Mouse (Mus musculus): ENCODE results near the gene Proser3. TPM values are rescaled to one million over a fixed set of nuclear protein-coding genes. Genes with fewer than 3 reads are reported as not detected.

Proser3 gene
- total and polyA plus RNA-seq, 2 experiments from 2014 or later: 2.5 to 7.1 TPM

- DNase-seq (ENCODE audit: low spot score) (no peak), ATAC-seq (ENCODE audit: insufficient read depth, low read depth) (no peak)
- TF ChIP-seq CTCF (IDR thresholded peaks at IDR 0.05; ENCODE audit: low read depth) (no peak), EP300 (IDR thresholded peaks at IDR 0.05; ENCODE audit: low read depth) (no peak)
- Histone ChIP-seq H3K4me2 (ENCODE audit: low read depth, low read length) (no peak overlapping the region), H3K36me3 (replicated peaks; ENCODE audit: control insufficient read depth, insufficient read depth, low read length) (peaks cover 30% of the 10 kb centered on the region), H3K27ac (ENCODE audit: low read depth) (no peak overlapping the region), H3K27me3 (ENCODE audit: control insufficient read depth, insufficient read depth, low read length) (no peaks in the 10 kb centered on the region), H3K9ac (replicated peaks; ENCODE audit: low read depth, low read length) (no peak overlapping the region), H3K4me3 (ENCODE audit: low read depth, low read length) (no peak overlapping the region), H3K9me3 (replicated peaks; ENCODE audit: control insufficient read depth, low read length) (no peaks in the 10 kb centered on the region), H3K4me1 (ENCODE audit: control insufficient read depth, insufficient read depth) (0 out of 2 replicates have a peak, but pooled peaks cover 5% of the 10 kb centered on the region)
- WGBS: 93% methylated on average over 1 of the region's 1 CpGs
These were observed 1.5 kb downstream of the Proser3 start for GRCm38 (mm10) chr7:30550603-30551002.

GRCm38 (mm10) chr7:30549880-30550279, 2.2 kb downstream of the Proser3 start:
- ATAC-seq (ENCODE audit: insufficient read depth, low read depth) (no peak), DNase-seq (ENCODE audit: low spot score) (no peak)
- WGBS: 88% methylated on average over 1 of the region's 2 CpGs
- no peak overlapping the region for H3K4me3 ChIP-seq (ENCODE audit: low read depth, low read length)
- TF ChIP-seq EP300 (IDR thresholded peaks at IDR 0.05; ENCODE audit: low read depth) (no peak), CTCF (IDR thresholded peaks at IDR 0.05; ENCODE audit: low read depth) (no peak)
- H3K4me2 ChIP-seq (ENCODE audit: low read depth, low read length): no peak overlapping the region
- no peak overlapping the region for H3K9ac ChIP-seq (replicated peaks; ENCODE audit: low read depth, low read length)
- no peak overlapping the region for H3K27ac ChIP-seq (ENCODE audit: low read depth)
- H3K9me3 ChIP-seq (replicated peaks; ENCODE audit: control insufficient read depth, low read length): no peaks in the 10 kb centered on the region
- H3K36me3 ChIP-seq (replicated peaks; ENCODE audit: control insufficient read depth, insufficient read depth, low read length): peaks cover 23% of the 10 kb centered on the region
- H3K27me3 ChIP-seq (ENCODE audit: control insufficient read depth, insufficient read depth, low read length): no peaks in the 10 kb centered on the region
- 0 out of 2 replicates have a peak, but pooled peaks cover 5% of the 10 kb centered on the region for H3K4me1 ChIP-seq (ENCODE audit: control insufficient read depth, insufficient read depth)

GRCm38 (mm10) chr7:30544327-30544726, 7.8 kb downstream of the Proser3 start:
- no peak overlapping the region for H3K27ac ChIP-seq (ENCODE audit: low read depth)
- TF ChIP-seq EP300 (IDR thresholded peaks at IDR 0.05; ENCODE audit: low read depth): no peak
- TF ChIP-seq CTCF (IDR thresholded peaks at IDR 0.05; ENCODE audit: low read depth): no peak
- H3K36me3 ChIP-seq (replicated peaks; ENCODE audit: control insufficient read depth, insufficient read depth, low read length): peaks cover 28% of the 10 kb centered on the region
- no peak overlapping the region for H3K9ac ChIP-seq (replicated peaks; ENCODE audit: low read depth, low read length)
- H3K4me3 ChIP-seq (ENCODE audit: low read depth, low read length): no peak overlapping the region
- H3K4me2 ChIP-seq (ENCODE audit: low read depth, low read length): no peak overlapping the region
- no peaks in the 10 kb centered on the region for H3K4me1 ChIP-seq (ENCODE audit: control insufficient read depth, insufficient read depth)
- no peaks in the 10 kb centered on the region for H3K9me3 ChIP-seq (replicated peaks; ENCODE audit: control insufficient read depth, low read length)
- H3K27me3 ChIP-seq (ENCODE audit: control insufficient read depth, insufficient read depth, low read length): no peaks in the 10 kb centered on the region
- no peak for ATAC-seq (ENCODE audit: insufficient read depth, low read depth)
- DNase-seq (ENCODE audit: low spot score): no peak
- WGBS: 88% methylated on average over 2 of the region's 2 CpGs

- Histone ChIP-seq H3K9ac (replicated peaks; ENCODE audit: low read depth, low read length) (no peak overlapping the region), H3K36me3 (replicated peaks; ENCODE audit: control insufficient read depth, insufficient read depth, low read length) (peaks cover 8% of the 10 kb centered on the region), H3K27ac (ENCODE audit: low read depth) (no peak overlapping the region), H3K4me2 (ENCODE audit: low read depth, low read length) (no peak overlapping the region), H3K4me3 (ENCODE audit: low read depth, low read length) (no peak overlapping the region), H3K9me3 (replicated peaks; ENCODE audit: control insufficient read depth, low read length) (no peaks in the 10 kb centered on the region), H3K27me3 (ENCODE audit: control insufficient read depth, insufficient read depth, low read length) (no peaks in the 10 kb centered on the region), H3K4me1 (ENCODE audit: control insufficient read depth, insufficient read depth) (no peaks in the 10 kb centered on the region)
- TF ChIP-seq EP300 (IDR thresholded peaks at IDR 0.05; ENCODE audit: low read depth): no peak
- WGBS: 88% methylated on average over 7 of the region's 7 CpGs
- no peak for DNase-seq (ENCODE audit: low spot score)
- ATAC-seq (ENCODE audit: insufficient read depth, low read depth): no peak
These were observed 11.5 kb downstream of the Proser3 start for GRCm38 (mm10) chr7:30540572-30540971.

GRCm38 (mm10) chr7:30534633-30535577, 17.2 kb downstream of the Proser3 start, which contains the start of gene Arhgap33:
Arhgap33 (minus strand) TSS chr7:30535060.
- H3K27me3 ChIP-seq (ENCODE audit: control insufficient read depth, insufficient read depth, low read length): no peaks in the 10 kb centered on the region
- TF ChIP-seq CTCF (IDR thresholded peaks at IDR 0.05; ENCODE audit: low read depth): no peak
- no peak for TF ChIP-seq EP300 (IDR thresholded peaks at IDR 0.05; ENCODE audit: low read depth)
- H3K4me2 ChIP-seq (ENCODE audit: low read depth, low read length): peak within 1 kb of the TSS; percentile 86
- no peak within 1 kb of the TSS for H3K27ac ChIP-seq (ENCODE audit: low read depth)
- peak; percentile 94 for DNase-seq (ENCODE audit: low spot score)
- WGBS: under 1% methylated on average over 68 of the region's 84 CpGs
- H3K36me3 ChIP-seq (replicated peaks; ENCODE audit: control insufficient read depth, insufficient read depth, low read length): peaks cover 16% of the 10 kb centered on the region
- peak within 1 kb of the TSS; percentile 58 for H3K4me3 ChIP-seq (ENCODE audit: low read depth, low read length)
- H3K9me3 ChIP-seq (replicated peaks; ENCODE audit: control insufficient read depth, low read length): no peaks in the 10 kb centered on the region
- peaks cover 21% of the 10 kb centered on the region for H3K4me1 ChIP-seq (ENCODE audit: control insufficient read depth, insufficient read depth)
- H3K9ac ChIP-seq (replicated peaks; ENCODE audit: low read depth, low read length): peak within 1 kb of the TSS; percentile 60
- peak; percentile 96 for ATAC-seq (ENCODE audit: insufficient read depth, low read depth)

Data from heart, postnatal 0 days (tissue).